Mouse (Mus musculus) cerebellum, postnatal 36 days (tissue): ENCODE data around the gene Neurod2.

Source experiments
- DNase-seq, 2 experiments: peaks; one replicate each; pipeline ENCODE4 v3.0.0; 2021 to 2022; ENCODE audit warnings: mixed read lengths in 2 of 2

The Neurod2 gene

DNA sequence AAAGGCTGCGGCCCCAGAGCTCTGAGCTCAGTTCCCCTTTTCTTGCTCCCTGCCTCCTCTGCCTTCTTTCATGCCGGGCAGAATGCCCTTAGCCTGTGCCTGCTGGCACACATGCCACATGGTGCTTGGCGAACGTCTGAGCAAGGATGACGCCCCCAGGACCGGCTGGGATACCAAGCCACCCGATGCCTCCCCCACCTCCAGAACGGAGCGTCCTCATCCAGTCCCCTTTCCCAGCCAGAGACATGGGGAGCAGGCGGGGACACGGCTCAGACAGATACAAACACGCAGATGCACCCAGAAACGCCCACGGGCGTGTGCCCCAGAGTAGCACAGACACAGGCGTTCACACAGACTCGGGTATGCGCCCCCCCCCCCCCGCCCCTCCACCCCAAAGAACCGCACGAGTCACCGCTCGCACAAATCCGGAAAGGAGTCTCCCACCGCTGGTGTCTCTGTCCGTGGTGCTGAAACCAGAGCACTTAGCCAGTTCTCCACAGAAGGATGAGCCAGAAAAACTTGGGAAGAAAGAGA, 15.6 kb downstream of the Neurod2 start:
- DNase-seq = peak; percentile 52 to 58

GRCm38 (mm10) chr11:98298484-98299205, 30.8 kb downstream of the Neurod2 start:
- no peak for DNase-seq

- DNase-seq = no peak
Measured at GRCm38 (mm10) chr11:98297778-98298177, 31.7 kb downstream of the Neurod2 start.

GRCm38 (mm10) chr11:98296916-98297315, 32.5 kb downstream of the Neurod2 start:
- no peak for DNase-seq

DNA sequence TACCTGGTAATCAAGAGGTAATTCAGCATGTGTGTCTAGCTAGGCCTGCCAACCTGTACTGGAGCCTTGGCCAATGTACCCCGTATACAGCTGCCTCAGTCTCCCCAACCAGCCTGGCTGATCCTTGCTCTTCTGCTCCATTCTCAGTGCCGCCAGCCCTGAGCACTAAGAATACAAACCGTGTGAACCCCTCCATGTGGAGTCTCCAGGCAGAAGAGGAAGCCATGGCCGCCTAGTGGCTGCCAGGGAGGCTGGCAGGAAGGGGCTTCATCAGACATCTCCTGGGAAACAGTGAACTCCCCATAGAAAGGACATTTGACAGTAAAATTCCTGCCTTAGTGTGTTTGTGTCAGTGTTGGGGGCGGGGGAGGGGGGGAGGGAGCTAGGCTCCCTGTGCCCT, 33.2 kb downstream of the Neurod2 start:
- DNase-seq = no peak

- DNase-seq = peak; percentile 57 to 61
Measured at GRCm38 (mm10) chr11:98295013-98295585, 34.3 kb downstream of the Neurod2 start.

- peak; percentile 93 to 97 for DNase-seq
Measured at GRCm38 (mm10) chr11:98294188-98295012, 35.0 kb downstream of the Neurod2 start.

- DNase-seq = no peak
Measured at GRCm38 (mm10) chr11:98293070-98293469, 36.4 kb downstream of the Neurod2 start.

GRCm38 (mm10) chr11:98290906-98291305, 38.5 kb downstream of the Neurod2 start:
- DNase-seq = no peak

DNA sequence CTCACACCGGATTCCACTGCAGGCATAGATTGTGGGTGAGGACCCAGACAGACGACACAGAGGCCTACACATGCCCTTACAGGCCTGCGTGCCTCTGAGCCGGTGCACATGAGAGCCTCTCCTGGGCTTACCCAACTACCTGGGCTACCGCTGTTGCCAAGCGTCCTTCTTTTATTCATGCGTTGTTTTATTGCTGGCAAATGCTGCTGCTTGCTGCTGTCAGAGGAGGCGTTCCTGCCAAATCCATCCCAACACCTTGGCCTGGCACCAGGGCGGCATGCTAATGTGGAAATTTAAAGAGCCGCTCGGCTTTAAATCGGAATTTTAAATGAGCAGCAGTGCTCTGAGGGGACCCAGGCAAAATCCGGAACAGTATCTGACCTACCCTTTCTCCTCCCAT, 39.6 kb downstream of the Neurod2 start:
- DNase-seq = peak; percentile 47 to 54

DNA sequence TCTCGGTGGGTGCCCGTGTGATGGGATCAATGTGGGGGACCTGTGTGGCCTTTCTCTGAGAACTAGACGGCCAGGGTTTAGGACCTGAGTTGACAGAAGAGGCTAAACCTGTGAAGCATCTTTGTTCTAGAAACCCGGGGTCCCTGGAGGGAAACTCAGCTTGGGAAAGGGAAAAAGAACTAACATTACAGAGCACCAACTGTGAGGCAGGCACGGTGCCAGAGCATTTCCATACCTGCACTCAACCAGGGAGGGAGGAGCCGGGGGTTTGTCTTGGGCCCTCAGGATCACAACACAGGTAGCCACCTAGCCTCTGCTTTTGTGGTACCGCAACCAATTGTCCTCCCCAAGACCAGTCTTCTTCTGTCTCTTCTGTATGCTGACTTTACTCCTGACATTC, 41.5 kb downstream of the Neurod2 start:
- no peak for DNase-seq

DNA sequence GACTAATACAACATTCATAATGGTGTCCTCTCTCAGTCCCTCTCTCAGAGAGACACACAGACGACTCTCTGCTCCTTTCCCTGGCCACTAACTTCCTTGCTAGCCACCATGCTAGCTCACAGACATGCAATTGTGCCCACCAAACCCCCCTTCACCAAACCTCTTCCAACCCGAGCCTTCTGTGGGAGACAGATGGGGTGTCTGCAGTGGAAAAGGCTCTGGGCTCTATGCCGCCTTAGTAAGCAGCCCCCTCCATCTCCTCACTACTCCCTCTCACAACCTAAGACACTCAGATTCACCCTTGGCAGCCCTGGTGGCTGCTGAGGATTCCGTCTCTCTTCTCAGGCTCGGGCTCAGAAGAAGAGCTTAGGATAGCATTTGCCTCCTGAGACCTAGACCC, 41.9 kb downstream of the Neurod2 start:
- no peak for DNase-seq

- DNase-seq = no peak
Measured at GRCm38 (mm10) chr11:98285368-98285767, 44.1 kb downstream of the Neurod2 start.

DNA sequence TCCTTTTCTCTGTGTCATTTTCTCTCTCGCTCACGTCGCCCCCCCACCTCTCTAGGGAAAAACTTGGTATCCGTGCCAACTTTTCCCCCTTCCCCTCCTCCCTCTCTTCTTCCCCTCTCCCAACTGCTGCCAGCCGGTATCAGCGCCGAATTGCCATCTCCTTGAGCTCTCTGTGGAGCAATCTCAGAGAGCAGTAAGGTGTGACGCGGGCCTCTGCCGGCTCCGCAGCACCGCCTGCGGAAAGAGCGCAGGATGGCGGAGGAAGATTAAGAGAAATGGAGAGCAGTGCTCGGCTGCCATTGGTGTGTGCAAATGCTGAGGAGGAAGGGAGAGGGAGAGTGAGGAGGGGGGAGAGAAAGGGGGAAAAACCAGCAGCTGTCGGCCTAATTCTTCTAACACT, 45.2 kb downstream of the Neurod2 start:
- peak; percentile 36 to 39 for DNase-seq

- no peak for DNase-seq
Measured at GRCm38 (mm10) chr11:98283740-98284139, 45.7 kb downstream of the Neurod2 start.
